ENCODE assay signal across 23 mouse cellular contexts in genomic region chr19:43929869-43930268, GRCm38 (mm10). TPM values are rescaled to one million over a fixed set of nuclear protein-coding genes. Genes with fewer than 3 reads are reported as not detected.
DNase-seq lines count a peak whose midpoint lies in the region; ATAC-seq and TF ChIP-seq lines count a peak whose summit lies in the region.
"Had no signal": no experiment of that assay in that cellular context is flagged by ENCODE, and none has a peak within 500 bp of the region (broad histone marks: within the 10 kb centered on the region; RNA-seq: fewer than 3 reads in every experiment).

No protein-coding gene starts in this region.

- H3K4me3 ChIP-seq in heart, embryonic 10.5 days, result no peak overlapping the region
- no peak overlapping the region for H3K4me3 ChIP-seq in hindbrain, embryonic 12.5 days
- no peak overlapping the region for H3K4me3 ChIP-seq in hindbrain, embryonic 14.5 days (replicated peaks; ENCODE audit: low read length)
- H3K4me3 ChIP-seq in neural tube, embryonic 11.5 days (ENCODE audit: low read depth, low read length), result no peak overlapping the region
- H3K4me3 ChIP-seq in testis, adult 2 months (ENCODE audit: control insufficient read depth, low read depth, low read length), result no peak overlapping the region
- H3K4me3 ChIP-seq in intestine, embryonic 16.5 days (ENCODE audit: low read length), result no peak overlapping the region
- H3K4me3 ChIP-seq: embryonic facial prominence, embryonic 12.5 days had no signal

- peak overlapping the region; percentile 17; the same call in 1 of the 2 replicates for H3K4me2 ChIP-seq in hindbrain, embryonic 12.5 days (replicated peaks)
- H3K4me2 ChIP-seq in hindbrain, embryonic 14.5 days (replicated peaks), result no peak overlapping the region
- H3K4me2 ChIP-seq in neural tube, embryonic 11.5 days (ENCODE audit: low read depth), result no peak overlapping the region
- H3K4me2 ChIP-seq in intestine, embryonic 16.5 days (ENCODE audit: low read depth, low read length), result no peak overlapping the region
- H3K4me2 ChIP-seq: embryonic facial prominence, embryonic 12.5 days had no signal

- no peak for DNase-seq in heart, embryonic 10.5 days (ENCODE audit: low spot score)
- no peak for DNase-seq in heart, postnatal 4 days
- no peak for DNase-seq in hindbrain, embryonic 14.5 days (ENCODE audit: low spot score)
- DNase-seq in neural tube, embryonic 11.5 days (ENCODE audit: low spot score), result no peak
- DNase-seq in neural tube, embryonic 10.5 days (ENCODE audit: extremely low spot score, low spot score), result no peak
- DNase-seq: adrenal gland, adult 2 months; cerebellum, adult 11-12 months; cerebellum, postnatal 25 days; forebrain, postnatal 0 days; kidney, adult 8-10 months; layer of hippocampus, postnatal 36 days; liver; liver, postnatal 0 days; spleen, adult 18-20 months; thymus, postnatal 14 days had no signal

- no peak for TF ChIP-seq CTCF in testis, adult 2 months (IDR thresholded peaks at IDR 0.05; ENCODE audit: control insufficient read depth, insufficient read depth, insufficient replicate concordance, low read depth, low read length)

- no peaks in the 10 kb centered on the region for H3K27me3 ChIP-seq in heart, embryonic 10.5 days (ENCODE audit: insufficient read depth, poor library complexity, severe bottlenecking)
- no peaks in the 10 kb centered on the region for H3K27me3 ChIP-seq in hindbrain, embryonic 12.5 days
- H3K27me3 ChIP-seq in hindbrain, embryonic 14.5 days (ENCODE audit: control insufficient read depth, insufficient read depth, low read length), result no peaks in the 10 kb centered on the region
- H3K27me3 ChIP-seq in neural tube, embryonic 11.5 days (ENCODE audit: control insufficient read depth, insufficient read depth, low read length), result no peaks in the 10 kb centered on the region
- no peaks in the 10 kb centered on the region for H3K27me3 ChIP-seq in testis, adult 2 months (ENCODE audit: control insufficient read depth, insufficient read depth, low read length)
- H3K27me3 ChIP-seq in intestine, embryonic 16.5 days (replicated peaks; ENCODE audit: control insufficient read depth, insufficient read depth, low read length), result no peaks in the 10 kb centered on the region
- H3K27me3 ChIP-seq: CH12.LX; embryonic facial prominence, embryonic 12.5 days had no signal

- ATAC-seq in hindbrain, embryonic 12.5 days (ENCODE audit: low FRiP score), result no peak
- no peak for ATAC-seq in hindbrain, embryonic 14.5 days (ENCODE audit: low FRiP score)
- ATAC-seq in neural tube, embryonic 11.5 days (ENCODE audit: insufficient read depth, low FRiP score, low TSS enrichment), result no peak
- no peak for ATAC-seq in intestine, embryonic 16.5 days
- ATAC-seq: forebrain, postnatal 0 days; hindbrain, postnatal 0 days; liver, postnatal 0 days had no signal

- no peaks in the 10 kb centered on the region for H3K36me3 ChIP-seq in heart, embryonic 10.5 days
- H3K36me3 ChIP-seq in hindbrain, embryonic 12.5 days, result no peaks in the 10 kb centered on the region
- no peaks in the 10 kb centered on the region for H3K36me3 ChIP-seq in hindbrain, embryonic 14.5 days (replicated peaks; ENCODE audit: control insufficient read depth, insufficient read depth)
- no peaks in the 10 kb centered on the region for H3K36me3 ChIP-seq in neural tube, embryonic 11.5 days (ENCODE audit: control insufficient read depth, insufficient read depth, low read length)
- H3K36me3 ChIP-seq in testis, adult 2 months (ENCODE audit: control insufficient read depth, insufficient read depth, low read length), result no peaks in the 10 kb centered on the region
- no peaks in the 10 kb centered on the region for H3K36me3 ChIP-seq in intestine, embryonic 16.5 days (ENCODE audit: control insufficient read depth, insufficient read depth, low read length)
- H3K36me3 ChIP-seq: embryonic facial prominence, embryonic 12.5 days had no signal

- peaks cover 43% of the 10 kb centered on the region for H3K4me1 ChIP-seq in heart, embryonic 10.5 days
- peaks cover 10% of the 10 kb centered on the region for H3K4me1 ChIP-seq in hindbrain, embryonic 12.5 days
- peaks cover 9% of the 10 kb centered on the region; the same call in 1 of the 2 replicates for H3K4me1 ChIP-seq in hindbrain, embryonic 14.5 days (replicated peaks; ENCODE audit: control insufficient read depth, insufficient read depth, low read length)
- peaks cover 8% of the 10 kb centered on the region for H3K4me1 ChIP-seq in neural tube, embryonic 11.5 days (ENCODE audit: control insufficient read depth, insufficient read depth, low read length)
- peaks cover 13% of the 10 kb centered on the region for H3K4me1 ChIP-seq in testis, adult 2 months (ENCODE audit: control insufficient read depth, insufficient read depth, low read length)
- H3K4me1 ChIP-seq in intestine, embryonic 16.5 days (ENCODE audit: control insufficient read depth, insufficient read depth, low read length), result peaks cover 18% of the 10 kb centered on the region
- H3K4me1 ChIP-seq: embryonic facial prominence, embryonic 12.5 days had no signal

- H3K27ac ChIP-seq in heart, embryonic 10.5 days, result peak overlapping the region; percentile 75
- no peak overlapping the region for H3K27ac ChIP-seq in hindbrain, embryonic 12.5 days
- no peak overlapping the region for H3K27ac ChIP-seq in hindbrain, embryonic 14.5 days
- H3K27ac ChIP-seq in neural tube, embryonic 11.5 days (ENCODE audit: low read depth, low read length), result no peak overlapping the region
- H3K27ac ChIP-seq in testis, adult 2 months (ENCODE audit: control insufficient read depth, insufficient read depth, low read depth, low read length), result peak overlapping the region; percentile 9; the same call in 1 of the 2 replicates
- no peak overlapping the region for H3K27ac ChIP-seq in intestine, embryonic 16.5 days (ENCODE audit: low read length)
- H3K27ac ChIP-seq: embryonic facial prominence, embryonic 12.5 days; hindbrain, postnatal 0 days had no signal

- H3K9me3 ChIP-seq in heart, embryonic 10.5 days, result no peaks in the 10 kb centered on the region
- no peaks in the 10 kb centered on the region for H3K9me3 ChIP-seq in hindbrain, embryonic 12.5 days (replicated peaks)
- no peaks in the 10 kb centered on the region for H3K9me3 ChIP-seq in hindbrain, embryonic 14.5 days (ENCODE audit: control insufficient read depth, low read length)
- no peaks in the 10 kb centered on the region for H3K9me3 ChIP-seq in neural tube, embryonic 11.5 days (ENCODE audit: control insufficient read depth, low read length)
- H3K9me3 ChIP-seq in intestine, embryonic 16.5 days (ENCODE audit: control insufficient read depth, low read length), result no peaks in the 10 kb centered on the region; the same call in 1 of the 2 replicates
- H3K9me3 ChIP-seq: embryonic facial prominence, embryonic 12.5 days had no signal

- 28% methylated on average over 11 of the region's 11 CpGs for WGBS in heart, embryonic 10.5 days
- WGBS in hindbrain, embryonic 12.5 days, result 19% methylated on average over 11 of the region's 11 CpGs
- WGBS in hindbrain, embryonic 14.5 days, result 14% methylated on average over 11 of the region's 11 CpGs
- 29% methylated on average over 11 of the region's 11 CpGs for WGBS in neural tube, embryonic 11.5 days
- 52% methylated on average over 11 of the region's 11 CpGs for WGBS in intestine, embryonic 16.5 days

- 0 out of 2 replicates have a peak overlapping the region, but pooled peaks have one; percentile 23 for H3K9ac ChIP-seq in hindbrain, embryonic 12.5 days
- H3K9ac ChIP-seq in hindbrain, embryonic 14.5 days, result no peak overlapping the region
- H3K9ac ChIP-seq in neural tube, embryonic 11.5 days (ENCODE audit: low read length), result 0 out of 2 replicates have a peak overlapping the region, but pooled peaks have one; percentile 18
- no peak overlapping the region for H3K9ac ChIP-seq in intestine, embryonic 16.5 days (ENCODE audit: low read depth, low read length)
- H3K9ac ChIP-seq: embryonic facial prominence, embryonic 12.5 days; forebrain, postnatal 0 days; liver, postnatal 0 days had no signal

- no peak for TF ChIP-seq POLR2A in testis, adult 2 months (IDR thresholded peaks at IDR 0.05; ENCODE audit: control insufficient read depth, low read depth, low read length)

RNA-seq across cellular contexts. Expression of gene Dnmbp, which starts 10.1 kb away (rescaled TPM):
- polyA plus RNA-seq in heart, embryonic 10.5 days (2016; fragmentation: Nextera tagmentation; extraction: Ambion mirVana), result 11.9 and 15.1 TPM in 2 replicates
- total RNA-seq in heart, postnatal 4 days (2021), result 10 to 100 TPM; 12.5 to 13.6 TPM
- polyA plus RNA-seq in hindbrain, embryonic 12.5 days (2016; fragmentation: Nextera tagmentation; extraction: Ambion mirVana), result 14.5 and 16.9 TPM in 2 replicates
- polyA plus RNA-seq in hindbrain, embryonic 14.5 days (2014; fragmentation: Nextera tagmentation; extraction: Ambion mirVana), result 8.7 and 8.9 TPM in 2 replicates
- polyA plus RNA-seq in neural tube, embryonic 11.5 days (2014; fragmentation: Nextera tagmentation; extraction: Ambion mirVana), result 15.7 and 15.8 TPM in 2 replicates
- polyA plus RNA-seq in testis, adult 2 months (2012; rRNA removed), result 10.0 and 10.7 TPM in 2 replicates
- polyA plus RNA-seq in intestine, embryonic 16.5 days (2015; fragmentation: Nextera tagmentation; extraction: Ambion mirVana), result 34.2 and 34.3 TPM in 2 replicates

RNA-seq across cellular contexts. Expression of gene Cpn1, which starts 56.5 kb away (rescaled TPM):
- polyA plus RNA-seq in heart, embryonic 10.5 days (2016; fragmentation: Nextera tagmentation; extraction: Ambion mirVana), result 0.80 and 12.9 TPM in 2 replicates
- total RNA-seq in heart, postnatal 4 days (2021), result not detected
- 0.20 and 0.26 TPM in 2 replicates for polyA plus RNA-seq in hindbrain, embryonic 12.5 days (2016; fragmentation: Nextera tagmentation; extraction: Ambion mirVana)
- polyA plus RNA-seq in hindbrain, embryonic 14.5 days (2014; fragmentation: Nextera tagmentation; extraction: Ambion mirVana), result 0.20 and 0.26 TPM in 2 replicates
- 0.12 and 0.38 TPM in 2 replicates for polyA plus RNA-seq in neural tube, embryonic 11.5 days (2014; fragmentation: Nextera tagmentation; extraction: Ambion mirVana)
- 6.5 and 8.2 TPM in 2 replicates for polyA plus RNA-seq in testis, adult 2 months (2012; rRNA removed)
- polyA plus RNA-seq in intestine, embryonic 16.5 days (2015; fragmentation: Nextera tagmentation; extraction: Ambion mirVana), result 27.7 and 32.4 TPM in 2 replicates
- total RNA-seq: monocyte, adult 5-6 weeks; neutrophil, adult 5-6 weeks had no signal
- polyA plus RNA-seq: adrenal gland, adult 2 months; embryonic facial prominence, embryonic 12.5 days had no signal

Comparison
In these comparisons a context has a peak if more than half of its experiments do, and no peak if none do; other contexts are left out.
1. H3K9ac ChIP-seq: peak in hindbrain, embryonic 12.5 days (single experiment) and neural tube, embryonic 11.5 days (single experiment); none in hindbrain, embryonic 14.5 days (single experiment) and intestine, embryonic 16.5 days (single experiment).
2. H3K27ac ChIP-seq: peak in heart, embryonic 10.5 days (single experiment) and testis, adult 2 months (single experiment); none in hindbrain, embryonic 12.5 days (single experiment), hindbrain, embryonic 14.5 days (single experiment), neural tube, embryonic 11.5 days (single experiment) and intestine, embryonic 16.5 days (single experiment).